Mouse (Mus musculus): ENCODE data around the gene Cfap298.

DNA sequence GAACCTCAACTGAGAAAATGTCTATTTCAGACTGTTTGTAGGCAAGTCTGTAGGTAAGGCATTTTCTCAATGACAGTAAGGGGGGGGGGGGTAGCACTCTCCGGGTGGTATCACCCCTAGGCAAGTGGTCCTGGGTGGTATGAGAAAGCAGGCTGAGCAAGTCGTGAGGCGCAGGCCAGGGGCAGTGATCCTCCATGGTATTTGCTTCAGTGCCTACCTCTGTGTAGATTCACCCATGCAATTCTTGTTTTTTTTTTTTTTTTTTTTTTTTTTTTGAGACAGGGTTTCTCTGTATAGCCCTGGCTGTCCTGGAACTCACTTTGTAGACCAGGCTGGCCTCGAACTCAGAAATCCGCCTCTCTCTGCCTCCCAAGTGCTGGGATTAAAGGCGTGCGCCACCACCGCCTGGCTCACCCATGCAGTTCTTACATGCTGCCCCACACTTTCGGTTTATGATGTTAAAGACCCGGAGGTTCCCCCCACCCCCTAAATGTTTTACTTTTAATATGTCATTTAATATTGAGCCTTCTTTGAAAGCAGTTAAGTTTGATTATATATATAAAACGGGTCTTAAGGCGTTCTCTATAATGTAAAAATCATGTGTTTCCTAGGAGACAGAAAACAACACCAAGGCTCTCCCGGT lies 1.3 kb downstream of the Cfap298 start:
- no peak for TF ChIP-seq GATA1 (IDR thresholded peaks at IDR 0.05; ENCODE audit: low read length)
- no peak for TF ChIP-seq TAL1 (IDR thresholded peaks at IDR 0.05; ENCODE audit: low read length)

Data from erythroblast, embryonic 14.5 days (primary cell).